Mouse (Mus musculus) brown adipose tissue, adult 24 weeks (tissue): ENCODE measurements around the gene Itga1. TPM values are rescaled to one million over a fixed set of nuclear protein-coding genes. Genes with fewer than 3 reads are reported as not detected.

ENCODE experiments used
- H3K27ac ChIP-seq: fragments of 200-500 bp; replicated peaks from 2 replicates; pipeline ENCODE4 v1.5.1; 2012; ENCODE audit warnings: low read depth, mild to moderate bottlenecking, low read length
- H3K4me1 ChIP-seq: fragments of 200-500 bp; 2 replicates; pipeline ENCODE4 v1.6.1; 2012; ENCODE audit warnings: low read length, mixed read lengths; ENCODE audit not compliant: control insufficient read depth, insufficient read depth, insufficient read length
- H3K4me3 ChIP-seq: fragments of 200-500 bp; 2 replicates; pipeline ENCODE4 v1.5.1; 2012; ENCODE audit warnings: low read depth, mild to moderate bottlenecking, low read length, moderate library complexity; ENCODE audit not compliant: insufficient read depth
- polyA plus RNA-seq: library from polyadenylated mRNA; stranded (reverse); fragments of >200 nt; gene quantifications from 2 replicates; pipeline ENCODE4 v1.2.4, GENCODE M21; 2012; ENCODE audit not compliant: missing spikeins, insufficient read depth, insufficient read length

Itga1 gene
- polyA plus RNA-seq, 1 experiment: 21.6 TPM

DNA sequence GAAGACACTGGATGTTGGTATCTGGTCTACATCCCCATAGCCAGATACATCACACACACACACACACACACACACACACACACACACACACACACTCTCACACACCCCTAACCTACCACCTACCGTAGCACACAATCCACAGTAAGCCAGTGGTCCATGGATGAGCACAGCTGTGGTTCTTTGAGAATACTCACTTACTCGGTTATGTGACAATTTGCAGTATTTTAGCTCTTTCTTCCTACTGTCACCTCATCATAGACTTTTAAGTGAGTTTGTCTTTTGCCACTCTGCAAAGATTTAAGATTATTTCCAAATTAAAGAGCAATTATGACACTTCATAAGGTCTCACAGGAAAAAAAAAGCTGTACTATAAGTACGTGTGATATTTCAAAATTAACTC is 16.4 kb upstream of the Itga1 start:
- H3K4me3 ChIP-seq: no peak overlapping the region
- peaks cover 9% of the 10 kb centered on the region; the same call in 1 of the 2 replicates for H3K4me1 ChIP-seq
- peak overlapping the region; percentile 90 for H3K27ac ChIP-seq

DNA sequence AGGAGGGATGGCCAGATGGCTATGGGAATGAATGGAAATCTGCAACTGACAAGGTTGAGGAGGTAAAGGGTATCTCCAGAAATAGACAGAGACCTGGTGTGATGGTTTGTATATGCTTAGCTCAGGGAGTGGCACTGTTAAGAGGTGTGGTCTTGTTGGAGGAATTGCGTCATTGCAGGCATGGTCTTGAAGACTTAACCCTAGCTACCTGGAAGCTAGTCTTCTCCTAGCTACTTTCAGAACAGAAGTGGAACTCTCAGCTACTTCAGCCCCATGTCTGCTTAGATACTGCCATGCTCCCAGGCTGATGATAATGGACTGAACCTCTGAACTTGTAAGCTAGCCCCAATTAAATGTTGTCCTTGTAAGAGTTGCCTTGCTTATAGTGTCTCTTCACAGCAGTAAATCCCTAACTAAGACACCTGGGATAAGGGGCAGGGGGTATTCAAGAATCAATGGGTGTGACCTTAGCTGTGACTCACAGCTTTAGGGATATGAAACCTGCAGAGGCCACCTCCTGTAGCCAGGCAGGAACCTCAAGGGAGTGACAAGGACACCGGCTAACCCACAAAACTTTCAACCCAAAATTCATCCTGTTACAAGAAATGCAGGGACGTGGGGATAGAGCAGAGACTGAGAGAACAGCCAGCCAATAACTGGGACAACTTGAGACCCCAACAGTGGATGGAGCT is 15.3 kb upstream of the Itga1 start:
- H3K27ac ChIP-seq: peak overlapping the region; percentile 90; the same call in 1 of the 2 replicates
- peaks cover 9% of the 10 kb centered on the region; the same call in 1 of the 2 replicates for H3K4me1 ChIP-seq
- H3K4me3 ChIP-seq: no peak overlapping the region

DNA sequence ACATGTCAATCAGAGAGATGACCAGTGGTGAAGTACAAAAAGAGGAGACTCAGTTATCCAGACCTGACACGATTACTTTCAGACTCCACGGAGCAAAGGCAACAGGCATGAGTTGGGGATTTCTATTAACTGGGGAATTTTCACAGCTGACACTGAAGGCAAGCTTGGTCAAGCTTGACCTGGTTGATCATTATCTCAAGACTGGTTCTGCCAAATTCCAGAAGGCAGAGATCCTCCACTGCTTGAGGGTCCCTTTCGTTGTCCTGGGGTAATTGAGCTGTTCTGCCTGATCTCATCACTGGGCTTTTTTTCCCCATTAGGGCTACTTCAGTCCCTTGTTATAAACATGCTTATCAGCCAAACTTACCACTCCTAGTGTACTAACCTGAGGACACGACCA is 7.9 kb upstream of the Itga1 start:
- H3K4me3 ChIP-seq: no peak overlapping the region
- H3K4me1 ChIP-seq: peaks cover 11% of the 10 kb centered on the region
- H3K27ac ChIP-seq: no peak overlapping the region

DNA sequence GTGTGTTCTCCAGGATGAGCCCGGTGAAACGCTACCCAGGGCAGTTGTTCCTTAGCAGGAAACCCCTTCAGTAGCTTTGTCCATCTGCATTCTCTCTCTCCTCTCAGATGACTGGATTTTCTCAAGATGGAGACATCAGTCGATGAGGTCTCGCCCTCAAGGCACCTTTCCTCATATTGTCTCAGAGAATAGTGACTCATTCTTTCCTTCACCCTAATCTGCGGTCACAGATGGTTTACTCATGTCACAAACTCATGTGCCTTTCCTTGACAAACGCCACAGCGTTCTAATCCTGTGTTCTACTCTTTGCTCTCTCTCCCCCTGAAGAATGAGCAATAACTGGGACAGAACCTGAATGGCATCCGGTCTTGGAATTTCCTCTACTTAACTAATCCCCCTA is 5.7 kb upstream of the Itga1 start:
- peak overlapping the region; percentile 80 for H3K27ac ChIP-seq

DNA sequence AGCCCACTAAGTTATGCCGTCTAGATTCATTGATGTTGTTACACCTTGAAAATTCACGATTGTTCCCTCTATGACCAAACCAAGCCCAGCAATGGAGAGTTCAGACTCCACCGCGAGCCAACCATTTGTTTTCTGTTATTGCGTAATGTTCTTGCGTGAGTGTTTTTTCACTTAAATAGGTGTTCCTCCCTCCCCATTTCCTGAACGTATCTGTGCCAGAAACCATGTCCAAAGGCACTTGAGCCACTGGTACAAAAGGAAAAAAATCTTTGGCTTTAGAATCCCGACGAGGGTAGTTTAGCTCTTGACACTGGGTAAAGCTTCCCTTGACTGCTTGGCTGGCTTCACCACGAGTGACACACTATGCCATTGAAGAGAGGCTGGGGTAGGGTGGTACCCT is 4.4 kb upstream of the Itga1 start:
- H3K4me3 ChIP-seq: no peak overlapping the region
- H3K27ac ChIP-seq: peak overlapping the region; percentile 97
- H3K4me1 ChIP-seq: peaks cover 11% of the 10 kb centered on the region

More for the DNA sequence above, 5.7 kb upstream of the Itga1 start:
- peaks cover 11% of the 10 kb centered on the region for H3K4me1 ChIP-seq
- H3K4me3 ChIP-seq: no peak overlapping the region

DNA sequence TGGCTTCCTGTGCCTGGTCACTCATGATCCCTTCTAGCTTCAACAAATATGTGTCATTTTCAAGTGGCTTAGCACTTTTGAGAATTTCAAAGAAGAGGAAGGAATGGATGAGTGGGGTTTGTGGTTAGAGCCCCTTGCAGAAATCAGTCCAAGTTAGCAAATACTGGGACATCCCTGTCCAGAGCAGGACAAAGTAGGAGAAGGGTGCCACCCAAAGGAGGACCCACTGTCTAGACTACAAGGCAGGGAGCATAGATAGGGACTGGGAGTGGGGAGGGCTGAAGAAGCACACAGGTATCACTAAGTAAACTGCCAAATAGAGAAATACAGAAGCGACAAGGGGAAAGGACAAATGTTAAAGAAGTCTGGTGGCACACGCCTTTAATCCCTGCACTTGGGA is 990 bp upstream of the Itga1 start:
- Histone ChIP-seq H3K4me3 (no peak overlapping the region), H3K4me1 (peaks cover 11% of the 10 kb centered on the region), H3K27ac (peak overlapping the region; percentile 27)

DNA sequence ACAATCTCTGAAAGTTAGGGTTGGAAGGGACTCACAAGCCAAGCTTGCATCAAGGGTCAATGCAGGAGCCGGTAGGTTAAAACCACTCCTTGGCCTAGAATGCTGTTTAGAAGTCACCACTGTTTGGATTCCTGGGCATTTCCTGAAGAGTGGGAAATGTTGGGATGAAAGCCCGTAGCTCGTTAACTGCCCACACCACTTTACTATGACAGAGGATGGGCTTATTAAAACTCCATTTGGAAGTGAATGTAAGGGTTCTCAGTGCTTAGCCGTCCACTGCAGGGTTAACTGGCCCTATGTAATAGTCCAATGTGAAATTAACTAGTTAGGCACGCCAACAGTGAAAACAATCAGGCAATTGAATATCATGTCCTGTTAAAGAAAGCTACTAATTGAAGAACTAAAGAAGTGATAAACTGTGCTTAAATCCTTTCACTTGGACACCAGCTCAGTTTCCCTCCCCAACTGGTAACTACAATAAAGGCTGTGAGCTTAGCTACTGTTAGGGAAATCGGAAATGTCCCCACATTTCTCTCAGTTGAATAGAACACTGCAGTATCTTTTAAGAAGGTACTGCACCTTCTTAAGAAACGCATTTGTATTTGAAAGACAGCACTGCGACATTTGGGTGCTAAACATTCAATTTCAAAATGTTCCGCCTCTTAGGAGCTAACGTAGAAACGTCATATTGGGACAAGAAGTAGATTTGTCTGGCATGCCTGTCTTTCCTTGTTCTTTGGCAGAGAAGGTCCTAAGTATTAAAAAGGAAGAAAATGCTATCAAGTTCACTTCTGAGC is 1.2 kb downstream of the Itga1 start:
- Histone ChIP-seq H3K27ac (peak overlapping the region; percentile 94), H3K4me1 (peaks cover 11% of the 10 kb centered on the region)

DNA sequence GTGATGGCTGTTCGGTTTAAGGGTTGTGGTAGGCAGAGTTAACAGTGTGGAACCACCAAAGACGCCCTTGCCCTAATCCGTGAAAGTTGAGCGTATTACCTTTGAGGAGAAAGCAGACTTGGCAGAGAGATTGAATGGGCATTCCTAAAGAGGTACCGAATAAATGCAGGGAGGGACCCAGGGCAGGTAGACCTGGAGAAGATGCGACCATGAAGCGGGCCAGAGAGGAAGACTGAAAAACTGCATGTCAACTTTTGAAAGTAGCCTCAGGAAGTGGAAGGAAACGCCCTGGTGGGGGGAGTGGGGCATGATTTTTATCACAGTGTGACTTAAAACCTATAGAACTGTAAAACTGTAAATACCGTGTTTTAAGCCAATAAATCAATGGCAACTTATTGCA is 2.4 kb downstream of the Itga1 start:
- H3K27ac ChIP-seq: peak overlapping the region; percentile 85
- peak overlapping the region; percentile 80 for H3K4me3 ChIP-seq
- peaks cover 17% of the 10 kb centered on the region for H3K4me1 ChIP-seq

More for the DNA sequence above, 1.2 kb downstream of the Itga1 start:
- peak overlapping the region; percentile 80 for H3K4me3 ChIP-seq

DNA sequence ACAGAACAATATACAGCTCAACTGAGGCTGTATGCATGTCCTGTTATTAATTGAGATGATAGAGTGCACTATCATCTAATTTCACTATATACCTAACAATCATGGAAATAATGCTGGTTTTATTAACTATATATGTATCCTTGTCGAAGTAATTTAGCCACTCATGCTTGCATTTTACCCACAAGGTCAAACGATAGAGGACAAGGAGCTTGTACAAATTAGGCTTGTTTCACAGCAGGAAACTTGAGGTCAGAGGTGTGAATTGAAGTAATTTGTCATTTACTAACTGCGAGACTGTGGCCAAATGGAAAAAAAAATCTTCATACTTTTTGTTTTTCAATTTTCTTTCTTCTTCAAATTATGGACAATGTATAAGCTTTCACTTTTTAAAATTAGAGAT is 3.5 kb downstream of the Itga1 start:
- Histone ChIP-seq H3K4me1 (peaks cover 24% of the 10 kb centered on the region), H3K27ac (no peak overlapping the region), H3K4me3 (peak overlapping the region; percentile 55; the same call in 1 of the 2 replicates)

DNA sequence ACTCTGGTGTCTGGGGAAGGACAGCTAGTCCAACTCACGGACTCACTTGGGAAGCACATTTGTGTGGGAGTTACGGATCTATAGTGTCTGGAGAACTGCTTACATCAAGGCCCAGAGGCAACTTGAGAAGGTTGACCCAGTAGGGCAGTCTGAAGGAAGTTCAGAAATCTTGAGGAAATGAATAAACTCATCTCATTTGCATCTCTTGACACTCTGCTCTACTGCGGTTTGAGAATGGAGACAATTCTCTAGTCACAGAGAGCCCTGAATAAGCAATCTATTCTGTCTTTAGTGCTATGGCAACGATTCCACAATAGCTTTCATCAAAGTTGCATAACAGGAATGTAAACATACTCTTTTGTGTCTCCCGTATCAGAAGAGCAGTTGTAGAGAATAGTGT is 4.8 kb downstream of the Itga1 start:
- Histone ChIP-seq H3K27ac (peak overlapping the region; percentile 14; the same call in 1 of the 2 replicates), H3K4me1 (peaks cover 31% of the 10 kb centered on the region), H3K4me3 (peak overlapping the region; percentile 21)

DNA sequence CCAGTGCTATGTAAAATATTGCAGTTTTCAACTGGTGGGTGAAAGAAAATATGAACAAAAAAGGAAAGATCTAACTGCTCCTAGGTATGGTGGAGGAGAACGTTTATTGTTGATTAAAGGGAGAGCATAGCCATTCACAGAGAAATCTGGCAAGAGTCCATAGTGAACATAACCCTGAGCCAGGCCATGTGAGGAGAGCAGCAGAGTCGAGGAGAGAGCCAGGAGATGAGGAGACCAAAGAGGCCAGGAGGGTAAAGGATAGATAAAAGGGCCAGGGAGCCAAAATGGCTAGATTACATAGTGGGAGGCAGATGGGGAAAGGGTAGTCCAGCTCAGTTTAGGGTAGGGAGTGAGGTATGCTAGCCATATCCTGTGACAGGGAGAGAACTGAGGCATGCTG is 5.5 kb downstream of the Itga1 start:
- Histone ChIP-seq H3K4me1 (peaks cover 33% of the 10 kb centered on the region), H3K4me3 (no peak overlapping the region), H3K27ac (peak overlapping the region; percentile 51)

DNA sequence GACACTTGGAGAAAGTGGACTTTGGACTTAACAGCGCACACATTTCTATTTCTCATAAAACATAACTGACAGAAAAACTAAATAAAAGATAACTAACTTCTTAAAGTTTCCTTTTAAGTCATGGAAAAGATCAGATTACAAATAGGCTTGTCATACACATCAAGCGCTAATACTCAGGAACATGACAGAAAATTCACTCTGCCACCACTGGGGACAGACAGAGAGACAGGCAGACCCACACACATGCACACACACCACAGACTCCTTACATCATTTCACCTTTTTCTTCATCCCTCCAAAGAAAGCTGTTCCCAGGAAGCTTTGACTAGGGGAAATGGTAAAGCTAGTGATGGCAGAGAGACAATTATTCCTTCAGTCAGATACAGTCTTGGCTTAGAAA is 6.4 kb downstream of the Itga1 start:
- Histone ChIP-seq H3K27ac (peak overlapping the region; percentile 66), H3K4me3 (no peak overlapping the region), H3K4me1 (peaks cover 37% of the 10 kb centered on the region)

DNA sequence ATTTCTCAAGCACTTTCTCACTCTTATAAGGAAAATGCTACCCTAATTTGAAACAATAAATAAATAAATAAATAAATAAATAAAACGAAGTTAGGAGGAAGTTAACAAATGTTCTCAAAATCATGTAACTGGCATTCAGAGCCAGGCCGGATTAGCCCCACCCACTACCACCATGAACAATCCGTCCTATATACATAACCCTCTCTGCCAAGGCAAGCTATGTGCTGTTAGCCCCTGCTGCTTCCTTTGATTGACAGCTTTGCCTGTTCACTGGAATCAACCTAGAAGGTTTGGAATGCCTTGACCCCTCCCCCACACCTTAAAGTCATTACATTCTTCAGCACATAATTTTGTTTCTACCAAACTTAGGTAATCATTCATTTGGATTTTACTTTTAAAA is 10.3 kb downstream of the Itga1 start:
- Histone ChIP-seq H3K4me3 (no peak overlapping the region), H3K27ac (peak overlapping the region; percentile 41), H3K4me1 (peaks cover 49% of the 10 kb centered on the region)

DNA sequence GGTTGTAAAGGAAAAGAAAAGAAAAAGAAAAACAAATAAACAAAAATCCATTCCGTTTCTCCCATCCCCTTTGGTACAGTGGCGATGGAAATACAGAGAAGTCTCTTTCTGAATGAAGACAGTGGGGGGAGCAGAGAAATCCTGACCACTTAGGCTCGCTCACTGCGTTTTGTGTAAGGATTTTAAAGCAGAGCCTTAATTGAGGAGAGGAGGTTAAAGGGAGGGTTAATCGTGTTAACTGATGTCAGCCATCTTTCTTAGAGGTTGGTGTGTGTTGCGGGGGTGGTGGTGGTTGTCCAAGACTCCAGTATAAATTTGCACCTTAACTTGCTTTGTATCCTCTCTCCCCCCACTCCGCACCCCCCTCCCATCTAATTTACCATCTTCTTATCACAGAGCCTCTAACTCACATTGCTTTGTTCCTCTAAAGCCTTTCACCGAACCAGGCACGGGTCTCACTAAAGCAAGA is 10.8 kb downstream of the Itga1 start:
- Histone ChIP-seq H3K4me3 (peak overlapping the region; percentile 60), H3K27ac (peak overlapping the region; percentile 63), H3K4me1 (peaks cover 49% of the 10 kb centered on the region)

DNA sequence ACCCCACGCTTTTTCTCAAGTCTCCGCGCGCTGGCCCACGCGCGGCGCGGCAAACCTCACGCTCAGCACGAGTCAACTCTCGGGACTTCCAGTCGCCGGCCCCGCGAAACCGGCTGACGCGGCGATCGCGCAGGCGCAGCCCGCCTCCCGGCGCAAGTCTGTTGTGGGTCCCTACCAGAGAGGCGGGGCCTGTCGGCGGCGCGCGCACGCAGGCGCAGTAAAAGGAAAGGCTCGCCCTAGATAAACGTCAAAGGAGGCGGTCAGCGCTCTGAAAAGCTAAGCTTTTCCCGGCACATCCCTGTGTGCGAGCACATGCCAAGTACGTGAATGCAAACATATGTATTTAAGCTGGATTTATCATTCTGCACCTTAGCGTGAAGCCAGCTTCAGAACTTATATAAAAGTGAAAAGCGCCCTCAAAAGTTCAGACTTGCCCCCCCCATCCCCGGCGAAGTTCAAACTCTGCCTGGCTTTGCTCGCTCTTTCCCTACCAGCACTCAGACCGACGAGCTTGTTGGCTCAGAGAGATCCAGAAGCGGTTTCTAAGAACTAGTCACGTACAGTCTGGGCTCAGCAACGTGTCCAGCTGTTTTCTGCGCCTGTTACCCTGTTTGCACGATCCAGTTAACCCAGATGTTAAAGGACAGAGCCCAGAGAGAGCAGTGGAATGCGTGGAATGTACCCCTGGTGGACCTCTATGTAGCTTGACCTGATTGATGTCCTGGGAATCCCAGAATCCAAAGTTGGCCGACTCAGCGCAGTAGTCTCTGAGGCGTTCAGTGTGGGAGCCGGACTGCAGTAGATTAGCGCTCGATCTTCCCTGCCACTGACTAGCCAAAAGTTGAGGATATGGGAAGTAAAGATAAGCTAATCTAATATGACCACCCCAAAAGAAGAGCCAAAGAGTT is 11.4 kb downstream of the Itga1 start, which contains the start of gene Pelo:
TSS of gene Pelo (minus strand) at position 118 of the 908 bp plus-strand sequence.
- H3K4me3 ChIP-seq: peak within 1 kb of the TSS; percentile 66
- H3K27ac ChIP-seq: peak within 1 kb of the TSS; percentile 69
- H3K4me1 ChIP-seq: peaks cover 44% of the 10 kb centered on the region
